Mouse (Mus musculus) liver, embryonic 14.5 days (tissue): ENCODE data around the gene Parva. TPM values are rescaled to one million over a fixed set of nuclear protein-coding genes. Genes with fewer than 3 reads are reported as not detected.

Experiments used
- ATAC-seq: fragments of 200-750 bp; cut with Nextera tagmentation; 2 replicates; pipeline ENCODE4 v1.8.0; 2017; ENCODE audit warnings: moderate number of reproducible peaks, mild to moderate bottlenecking, moderate library complexity; ENCODE audit not compliant: insufficient read depth
- DNase-seq, 3 experiments: peaks; one replicate each; pipeline ENCODE4 v3.0.0-alpha.2; 2012 to 2013; ENCODE audit warnings: low read depth in 3 of 3, low spot score in 3 of 3
- H3K27ac ChIP-seq: fragments of 300-500 bp; sonication (generic); 2 replicates; pipeline ENCODE4 v1.5.1; 2014; ENCODE audit warnings: moderate library complexity, mild to moderate bottlenecking, control low read depth, inconsistent platforms
- H3K27me3 ChIP-seq: fragments of 300-500 bp; sonication (generic); 2 replicates; pipeline ENCODE4 v1.6.1; 2014; ENCODE audit warnings: mild to moderate bottlenecking, low read length, moderate library complexity; ENCODE audit not compliant: control insufficient read depth, insufficient read depth
- H3K36me3 ChIP-seq: fragments of 300-500 bp; sonication (generic); replicated peaks from 2 replicates; pipeline ENCODE4 v1.6.1; 2014; ENCODE audit warnings: low read depth; ENCODE audit not compliant: control insufficient read depth, insufficient read depth
- H3K4me1 ChIP-seq, 2 experiments: fragments of 200-500 bp in 1 of 2; fragments of 300-500 bp in 1 of 2; sonication (generic) in 1 of 2; replicated peaks; 2 replicates each; pipeline ENCODE4 v1.6.1; 2012 to 2014; ENCODE audit warnings: antibody characterized with exemption in 1 of 2, inconsistent platforms in 1 of 2, low read length in 1 of 2; ENCODE audit not compliant: control insufficient read depth in 2 of 2, insufficient read depth in 2 of 2
- H3K4me2 ChIP-seq: fragments of 300-500 bp; sonication (generic); 2 replicates; pipeline ENCODE4 v1.6.1; 2014; ENCODE audit warnings: low read depth, mild to moderate bottlenecking, control low read depth, moderate library complexity
- H3K4me3 ChIP-seq, 2 experiments: fragments of 200-500 bp in 1 of 2; fragments of 300-500 bp in 1 of 2; sonication (generic) in 1 of 2; 2 replicates each; pipeline ENCODE4 v1.5.1; 2012 to 2014; ENCODE audit warnings: low read depth in 2 of 2, low read length in 2 of 2, mild to moderate bottlenecking in 2 of 2, control low read depth in 1 of 2, inconsistent platforms in 1 of 2, moderate library complexity in 1 of 2; ENCODE audit not compliant: insufficient read depth in 1 of 2
- H3K9ac ChIP-seq: fragments of 300-500 bp; sonication (generic); replicated peaks from 2 replicates; pipeline ENCODE4 v1.6.1; 2014; ENCODE audit warnings: mild to moderate bottlenecking, control low read depth, moderate library complexity
- H3K9me3 ChIP-seq: fragments of 300-500 bp; sonication (generic); 2 replicates; pipeline ENCODE4 v1.6.1; 2016; ENCODE audit warnings: low read length, mixed read lengths; ENCODE audit not compliant: control insufficient read depth
- CTCF ChIP-seq: IDR thresholded peaks from 2 replicates; pipeline ENCODE4 v1.5.1; 2016; ENCODE audit warnings: antibody characterized with exemption, low read depth, control low read depth
- EP300 ChIP-seq: IDR thresholded peaks from 2 replicates; pipeline ENCODE4 v1.6.1; 2016; ENCODE audit warnings: antibody characterized with exemption, low read depth
- WGBS: fragments of 180-500 bp; shearing (Covaris S2); extraction: QIAGEN DNeasy Blood & Tissue Kit; methylation state at CpG from one replicate; pipeline ENCODE4 v1.1.7; 2014; ENCODE audit not compliant: insufficient replicate concordance; 5-methylcytosine and 5-hydroxymethylcytosine counted together
- polyA plus RNA-seq, 2 experiments: library from polyadenylated mRNA; depleted of rRNA in 1 of 2; stranded (reverse) in 1 of 2; unstranded in 1 of 2; fragments of >200 nt; fragmentation: Nextera tagmentation in 1 of 2; extraction: Ambion mirVana in 1 of 2; gene quantifications; 2 replicates each; pipeline versions ENCODE4 v1.2.1 to v1.2.3; 2012 to 2014

Gene Parva
- polyA plus RNA-seq, 2 experiments: 3.6 to 4.7 TPM

GRCm38 (mm10) chr7:112514636-112515193 lies 87.4 kb downstream of the Parva start:
- TF ChIP-seq CTCF (no peak), EP300 (no peak)
- H3K27ac ChIP-seq: no peak overlapping the region
- WGBS: 37% methylated on average over 8 of the region's 8 CpGs
- H3K27me3 ChIP-seq: no peaks in the 10 kb centered on the region
- 0 out of 2 replicates have a peak overlapping the region, but pooled peaks have one; percentile 1 for H3K4me2 ChIP-seq
- no peaks in the 10 kb centered on the region for H3K36me3 ChIP-seq
- H3K4me1 ChIP-seq: 0 out of 4 replicates have a peak, but pooled peaks cover 0 to 2% of the 10 kb centered on the region in 2 experiments
- no peak overlapping the region for H3K9ac ChIP-seq
- no peak overlapping the region; a peak in 1 of 4 replicates for H3K4me3 ChIP-seq
- ATAC-seq (no peak), DNase-seq (peak in 1 of 3 experiments; percentile 7)
- no peaks in the 10 kb centered on the region for H3K9me3 ChIP-seq

- DNase-seq (no peak), ATAC-seq (no peak)
- Histone ChIP-seq H3K27ac (no peak overlapping the region), H3K27me3 (no peaks in the 10 kb centered on the region), H3K9ac (no peak overlapping the region), H3K4me2 (no peak overlapping the region), H3K4me1 (no peaks in the 10 kb centered on the region), H3K9me3 (no peaks in the 10 kb centered on the region), H3K4me3 (no peak overlapping the region), H3K36me3 (no peaks in the 10 kb centered on the region)
- WGBS: 67% methylated on average over 6 of the region's 6 CpGs
- TF ChIP-seq EP300: no peak
- TF ChIP-seq CTCF: no peak
Observed at GRCm38 (mm10) chr7:112525465-112525864, 98.2 kb downstream of the Parva start.

- ATAC-seq (no peak), DNase-seq (no peak)
- Histone ChIP-seq H3K4me1 (peaks cover 0 to 2% of the 10 kb centered on the region in 2 experiments; a peak in 1 of 4 replicates), H3K9ac (no peak overlapping the region), H3K4me2 (no peak overlapping the region), H3K27me3 (no peaks in the 10 kb centered on the region), H3K36me3 (no peaks in the 10 kb centered on the region), H3K27ac (no peak overlapping the region), H3K4me3 (no peak overlapping the region), H3K9me3 (no peaks in the 10 kb centered on the region)
- 68% methylated on average over 10 of the region's 10 CpGs for WGBS
- TF ChIP-seq EP300 (no peak), CTCF (no peak)
Observed at GRCm38 (mm10) chr7:112526226-112526625, 98.9 kb downstream of the Parva start.

- Histone ChIP-seq H3K27ac (no peak overlapping the region), H3K9ac (no peak overlapping the region), H3K4me3 (no peak overlapping the region), H3K9me3 (no peaks in the 10 kb centered on the region), H3K4me2 (no peak overlapping the region), H3K27me3 (no peaks in the 10 kb centered on the region), H3K36me3 (no peaks in the 10 kb centered on the region), H3K4me1 (peaks cover 0 to 2% of the 10 kb centered on the region in 2 experiments; a peak in 1 of 4 replicates)
- 50% methylated on average over 4 of the region's 4 CpGs for WGBS
- DNase-seq (no peak), ATAC-seq (no peak)
- TF ChIP-seq CTCF (no peak), EP300 (no peak)
Observed at GRCm38 (mm10) chr7:112527230-112527629, 99.9 kb downstream of the Parva start.

GRCm38 (mm10) chr7:112528059-112528458 lies 100.8 kb downstream of the Parva start:
- peaks cover 0 to 2% of the 10 kb centered on the region in 2 experiments; a peak in 1 of 4 replicates for H3K4me1 ChIP-seq
- H3K27me3 ChIP-seq: no peaks in the 10 kb centered on the region
- ATAC-seq (no peak), DNase-seq (no peak)
- TF ChIP-seq EP300: no peak
- TF ChIP-seq CTCF: no peak
- H3K9ac ChIP-seq: no peak overlapping the region
- H3K4me2 ChIP-seq: no peak overlapping the region
- no peaks in the 10 kb centered on the region for H3K9me3 ChIP-seq
- no peaks in the 10 kb centered on the region for H3K36me3 ChIP-seq
- H3K4me3 ChIP-seq: no peak overlapping the region
- H3K27ac ChIP-seq: no peak overlapping the region
- 48% methylated on average over 1 of the region's 1 CpGs for WGBS
